Mouse (Mus musculus): ENCODE measurements around the gene Arid5b. TPM values are rescaled to one million over a fixed set of nuclear protein-coding genes. Genes with fewer than 3 reads are reported as not detected.

Arid5b gene
- polyA plus RNA-seq, 1 experiment = 4.0 TPM

- no peak overlapping the region for H3K27ac ChIP-seq (ENCODE audit: control insufficient read depth, insufficient read depth, low read length)
- DNase-seq = no peak
- H3K27me3 ChIP-seq (ENCODE audit: control insufficient read depth, insufficient read depth, low read length) = no peaks in the 10 kb centered on the region
- H3K4me1 ChIP-seq (replicated peaks; ENCODE audit: control insufficient read depth, insufficient read depth, low read length) = peaks cover 4% of the 10 kb centered on the region
- H3K4me3 ChIP-seq (ENCODE audit: control insufficient read depth, insufficient read depth, low read length) = no peak overlapping the region
- 68% methylated on average over 19 of the region's 19 CpGs for WGBS
- no peak for TF ChIP-seq POLR2A (IDR thresholded peaks at IDR 0.05; ENCODE audit: control insufficient read depth, extremely low read depth, insufficient read depth, low read length, poor library complexity)
- no peak for TF ChIP-seq CTCF (IDR thresholded peaks at IDR 0.05; ENCODE audit: borderline replicate concordance, control insufficient read depth, extremely low read depth, insufficient read depth, low read length, poor library complexity)
- H3K36me3 ChIP-seq (ENCODE audit: control insufficient read depth, insufficient read depth, low read length) = peaks cover 4% of the 10 kb centered on the region; the same call in 1 of the 2 replicates
Measured at GRCm38 (mm10) chr10:68097821-68098675, 180.5 kb downstream of the Arid5b start.

- Histone ChIP-seq H3K27ac (ENCODE audit: control insufficient read depth, insufficient read depth, low read length) (no peak overlapping the region), H3K27me3 (ENCODE audit: control insufficient read depth, insufficient read depth, low read length) (no peaks in the 10 kb centered on the region), H3K4me3 (ENCODE audit: control insufficient read depth, insufficient read depth, low read length) (no peak overlapping the region), H3K36me3 (ENCODE audit: control insufficient read depth, insufficient read depth, low read length) (peaks cover 4% of the 10 kb centered on the region; the same call in 1 of the 2 replicates), H3K4me1 (replicated peaks; ENCODE audit: control insufficient read depth, insufficient read depth, low read length) (peaks cover 4% of the 10 kb centered on the region)
- no peak for DNase-seq
- 98% methylated on average over 12 of the region's 12 CpGs for WGBS
- TF ChIP-seq POLR2A (IDR thresholded peaks at IDR 0.05; ENCODE audit: control insufficient read depth, extremely low read depth, insufficient read depth, low read length, poor library complexity) (no peak), CTCF (IDR thresholded peaks at IDR 0.05; ENCODE audit: borderline replicate concordance, control insufficient read depth, extremely low read depth, insufficient read depth, low read length, poor library complexity) (no peak)
Measured at GRCm38 (mm10) chr10:68096395-68096794, 182.1 kb downstream of the Arid5b start.

GRCm38 (mm10) chr10:68095136-68095535 is 183.4 kb downstream of the Arid5b start:
- Histone ChIP-seq H3K4me3 (ENCODE audit: control insufficient read depth, insufficient read depth, low read length) (no peak overlapping the region), H3K36me3 (ENCODE audit: control insufficient read depth, insufficient read depth, low read length) (peaks cover 4% of the 10 kb centered on the region; the same call in 1 of the 2 replicates), H3K27me3 (ENCODE audit: control insufficient read depth, insufficient read depth, low read length) (no peaks in the 10 kb centered on the region), H3K4me1 (replicated peaks; ENCODE audit: control insufficient read depth, insufficient read depth, low read length) (peaks cover 4% of the 10 kb centered on the region), H3K27ac (ENCODE audit: control insufficient read depth, insufficient read depth, low read length) (no peak overlapping the region)
- DNase-seq = no peak
- no peak for TF ChIP-seq POLR2A (IDR thresholded peaks at IDR 0.05; ENCODE audit: control insufficient read depth, extremely low read depth, insufficient read depth, low read length, poor library complexity)
- WGBS = 91% methylated on average over 2 of the region's 2 CpGs

GRCm38 (mm10) chr10:68093496-68093895 is 185.0 kb downstream of the Arid5b start:
- H3K27ac ChIP-seq (ENCODE audit: control insufficient read depth, insufficient read depth, low read length) = no peak overlapping the region
- no peak for DNase-seq
- H3K4me3 ChIP-seq (ENCODE audit: control insufficient read depth, insufficient read depth, low read length) = no peak overlapping the region
- peaks cover 4% of the 10 kb centered on the region; the same call in 1 of the 2 replicates for H3K36me3 ChIP-seq (ENCODE audit: control insufficient read depth, insufficient read depth, low read length)
- 91% methylated on average over 3 of the region's 3 CpGs for WGBS
- TF ChIP-seq POLR2A (IDR thresholded peaks at IDR 0.05; ENCODE audit: control insufficient read depth, extremely low read depth, insufficient read depth, low read length, poor library complexity) = no peak
- no peak for TF ChIP-seq CTCF (IDR thresholded peaks at IDR 0.05; ENCODE audit: borderline replicate concordance, control insufficient read depth, extremely low read depth, insufficient read depth, low read length, poor library complexity)
- no peaks in the 10 kb centered on the region for H3K27me3 ChIP-seq (ENCODE audit: control insufficient read depth, insufficient read depth, low read length)
- H3K4me1 ChIP-seq (replicated peaks; ENCODE audit: control insufficient read depth, insufficient read depth, low read length) = peaks cover 4% of the 10 kb centered on the region

- Histone ChIP-seq H3K4me1 (replicated peaks; ENCODE audit: control insufficient read depth, insufficient read depth, low read length) (no peaks in the 10 kb centered on the region), H3K27me3 (ENCODE audit: control insufficient read depth, insufficient read depth, low read length) (no peaks in the 10 kb centered on the region), H3K36me3 (ENCODE audit: control insufficient read depth, insufficient read depth, low read length) (no peaks in the 10 kb centered on the region; the same call in 1 of the 2 replicates), H3K4me3 (ENCODE audit: control insufficient read depth, insufficient read depth, low read length) (no peak overlapping the region), H3K27ac (ENCODE audit: control insufficient read depth, insufficient read depth, low read length) (no peak overlapping the region)
- 75% methylated on average over 4 of the region's 4 CpGs for WGBS
- DNase-seq = no peak
- no peak for TF ChIP-seq CTCF (IDR thresholded peaks at IDR 0.05; ENCODE audit: borderline replicate concordance, control insufficient read depth, extremely low read depth, insufficient read depth, low read length, poor library complexity)
- no peak for TF ChIP-seq POLR2A (IDR thresholded peaks at IDR 0.05; ENCODE audit: control insufficient read depth, extremely low read depth, insufficient read depth, low read length, poor library complexity)
Measured at GRCm38 (mm10) chr10:68091840-68092239, 186.7 kb downstream of the Arid5b start.

- TF ChIP-seq CTCF (IDR thresholded peaks at IDR 0.05; ENCODE audit: borderline replicate concordance, control insufficient read depth, extremely low read depth, insufficient read depth, low read length, poor library complexity) = no peak
- no peak for TF ChIP-seq POLR2A (IDR thresholded peaks at IDR 0.05; ENCODE audit: control insufficient read depth, extremely low read depth, insufficient read depth, low read length, poor library complexity)
- no peaks in the 10 kb centered on the region for H3K4me1 ChIP-seq (replicated peaks; ENCODE audit: control insufficient read depth, insufficient read depth, low read length)
- H3K36me3 ChIP-seq (ENCODE audit: control insufficient read depth, insufficient read depth, low read length) = no peaks in the 10 kb centered on the region
- H3K27ac ChIP-seq (ENCODE audit: control insufficient read depth, insufficient read depth, low read length) = no peak overlapping the region
- no peak overlapping the region for H3K4me3 ChIP-seq (ENCODE audit: control insufficient read depth, insufficient read depth, low read length)
- DNase-seq = no peak
- 95% methylated on average over 11 of the region's 11 CpGs for WGBS
- H3K27me3 ChIP-seq (ENCODE audit: control insufficient read depth, insufficient read depth, low read length) = no peaks in the 10 kb centered on the region
Measured at GRCm38 (mm10) chr10:68091011-68091410, 187.5 kb downstream of the Arid5b start.
